Mouse (Mus musculus): ENCODE measurements at regions not wholly inside any gene's neighbourhood (a gene's known extent, or its start where the extent isn't known, plus 50 kb on each side); places are given as distances from the start of the nearest gene placed in this dataset.

- whole genome bisulfite sequencing = 53% methylated on average over 3 of the region's 3 CpGs
- TF ChIP-seq POLR2A (IDR thresholded peaks at IDR 0.05; ENCODE audit: low read depth, low read length) = no peak
- TF ChIP-seq CTCF (conservative IDR thresholded peaks at IDR 0.05; ENCODE audit: insufficient read depth, insufficient read length, low read depth, low read length) = no peak
- H3K27ac ChIP-seq (ENCODE audit: insufficient read depth, low read depth, low read length) = no peak overlapping the region
- DNase-seq = no peak
- no peaks in the 10 kb centered on the region for H3K4me1 ChIP-seq (ENCODE audit: control insufficient read depth, insufficient read depth, low read length)
- H3K27me3 ChIP-seq (replicated peaks; ENCODE audit: control insufficient read depth, insufficient read depth, low read length) = no peaks in the 10 kb centered on the region
- no peaks in the 10 kb centered on the region for H3K36me3 ChIP-seq (ENCODE audit: control insufficient read depth, insufficient read depth, low read length)
- H3K4me3 ChIP-seq (ENCODE audit: insufficient read depth, low read depth, low read length) = no peak overlapping the region
Observed at GRCm38 (mm10) chr13:71166226-71166625, 324.6 kb upstream of the Adamts16 start.

GRCm38 (mm10) chr13:71165096-71165920 lies 323.7 kb upstream of the Adamts16 start:
- Histone ChIP-seq H3K27ac (ENCODE audit: insufficient read depth, low read depth, low read length) (no peak overlapping the region), H3K27me3 (replicated peaks; ENCODE audit: control insufficient read depth, insufficient read depth, low read length) (no peaks in the 10 kb centered on the region), H3K36me3 (ENCODE audit: control insufficient read depth, insufficient read depth, low read length) (no peaks in the 10 kb centered on the region), H3K4me3 (ENCODE audit: insufficient read depth, low read depth, low read length) (no peak overlapping the region), H3K4me1 (ENCODE audit: control insufficient read depth, insufficient read depth, low read length) (no peaks in the 10 kb centered on the region)
- DNase-seq = no peak
- TF ChIP-seq CTCF (conservative IDR thresholded peaks at IDR 0.05; ENCODE audit: insufficient read depth, insufficient read length, low read depth, low read length) (no peak), POLR2A (IDR thresholded peaks at IDR 0.05; ENCODE audit: low read depth, low read length) (no peak)
- 72% methylated on average over 20 of the region's 20 CpGs for WGBS

- Histone ChIP-seq H3K27me3 (replicated peaks; ENCODE audit: control insufficient read depth, insufficient read depth, low read length) (no peaks in the 10 kb centered on the region), H3K4me1 (ENCODE audit: control insufficient read depth, insufficient read depth, low read length) (no peaks in the 10 kb centered on the region), H3K27ac (ENCODE audit: insufficient read depth, low read depth, low read length) (no peak overlapping the region), H3K4me3 (ENCODE audit: insufficient read depth, low read depth, low read length) (no peak overlapping the region), H3K36me3 (ENCODE audit: control insufficient read depth, insufficient read depth, low read length) (no peaks in the 10 kb centered on the region)
- TF ChIP-seq CTCF (conservative IDR thresholded peaks at IDR 0.05; ENCODE audit: insufficient read depth, insufficient read length, low read depth, low read length) (no peak), POLR2A (IDR thresholded peaks at IDR 0.05; ENCODE audit: low read depth, low read length) (no peak)
- DNase-seq = no peak
- WGBS = 92% methylated on average over 2 of the region's 2 CpGs
Observed at GRCm38 (mm10) chr13:71164012-71164411, 322.4 kb upstream of the Adamts16 start.

GRCm38 (mm10) chr13:71162952-71163351 lies 321.3 kb upstream of the Adamts16 start:
- no peaks in the 10 kb centered on the region for H3K4me1 ChIP-seq (ENCODE audit: control insufficient read depth, insufficient read depth, low read length)
- H3K27ac ChIP-seq (ENCODE audit: insufficient read depth, low read depth, low read length) = no peak overlapping the region
- no peaks in the 10 kb centered on the region for H3K27me3 ChIP-seq (replicated peaks; ENCODE audit: control insufficient read depth, insufficient read depth, low read length)
- 85% methylated on average over 2 of the region's 2 CpGs for WGBS
- H3K36me3 ChIP-seq (ENCODE audit: control insufficient read depth, insufficient read depth, low read length) = no peaks in the 10 kb centered on the region
- DNase-seq = no peak
- no peak for TF ChIP-seq POLR2A (IDR thresholded peaks at IDR 0.05; ENCODE audit: low read depth, low read length)
- no peak overlapping the region for H3K4me3 ChIP-seq (ENCODE audit: insufficient read depth, low read depth, low read length)

GRCm38 (mm10) chr13:71158300-71158860 lies 316.8 kb upstream of the Adamts16 start:
- no peaks in the 10 kb centered on the region for H3K27me3 ChIP-seq (replicated peaks; ENCODE audit: control insufficient read depth, insufficient read depth, low read length)
- H3K4me3 ChIP-seq (ENCODE audit: insufficient read depth, low read depth, low read length) = no peak overlapping the region
- H3K36me3 ChIP-seq (ENCODE audit: control insufficient read depth, insufficient read depth, low read length) = no peaks in the 10 kb centered on the region
- WGBS = 57% methylated on average over 13 of the region's 13 CpGs
- no peaks in the 10 kb centered on the region for H3K4me1 ChIP-seq (ENCODE audit: control insufficient read depth, insufficient read depth, low read length)
- no peak for DNase-seq
- no peak overlapping the region for H3K27ac ChIP-seq (ENCODE audit: insufficient read depth, low read depth, low read length)
- TF ChIP-seq POLR2A (IDR thresholded peaks at IDR 0.05; ENCODE audit: low read depth, low read length) (no peak), CTCF (conservative IDR thresholded peaks at IDR 0.05; ENCODE audit: insufficient read depth, insufficient read length, low read depth, low read length) (no peak)

- WGBS = 49% methylated on average over 14 of the region's 14 CpGs
- no peak overlapping the region for H3K4me3 ChIP-seq (ENCODE audit: insufficient read depth, low read depth, low read length)
Observed at GRCm38 (mm10) chr13:71157656-71158299, 316.2 kb upstream of the Adamts16 start.

GRCm38 (mm10) chr13:71150092-71150491 lies 308.5 kb upstream of the Adamts16 start:
- no peak for DNase-seq
- peaks cover 8% of the 10 kb centered on the region for H3K4me1 ChIP-seq (ENCODE audit: control insufficient read depth, insufficient read depth, low read length)
- no peaks in the 10 kb centered on the region; the same call in 1 of the 2 replicates for H3K27me3 ChIP-seq (replicated peaks; ENCODE audit: control insufficient read depth, insufficient read depth, low read length)
- H3K4me3 ChIP-seq (ENCODE audit: insufficient read depth, low read depth, low read length) = no peak overlapping the region
- H3K36me3 ChIP-seq (ENCODE audit: control insufficient read depth, insufficient read depth, low read length) = no peaks in the 10 kb centered on the region
- TF ChIP-seq CTCF (conservative IDR thresholded peaks at IDR 0.05; ENCODE audit: insufficient read depth, insufficient read length, low read depth, low read length) (no peak), POLR2A (IDR thresholded peaks at IDR 0.05; ENCODE audit: low read depth, low read length) (no peak)
- 24% methylated on average over 1 of the region's 1 CpGs for WGBS
- H3K27ac ChIP-seq (ENCODE audit: insufficient read depth, low read depth, low read length) = no peak overlapping the region

More at GRCm38 (mm10) chr13:71157656-71158299, 316.2 kb upstream of the Adamts16 start:
- TF ChIP-seq POLR2A (IDR thresholded peaks at IDR 0.05; ENCODE audit: low read depth, low read length) (no peak), CTCF (conservative IDR thresholded peaks at IDR 0.05; ENCODE audit: insufficient read depth, insufficient read length, low read depth, low read length) (no peak)
- Histone ChIP-seq H3K4me1 (ENCODE audit: control insufficient read depth, insufficient read depth, low read length) (no peaks in the 10 kb centered on the region), H3K36me3 (ENCODE audit: control insufficient read depth, insufficient read depth, low read length) (no peaks in the 10 kb centered on the region), H3K27me3 (replicated peaks; ENCODE audit: control insufficient read depth, insufficient read depth, low read length) (no peaks in the 10 kb centered on the region), H3K27ac (ENCODE audit: insufficient read depth, low read depth, low read length) (no peak overlapping the region)
- no peak for DNase-seq
